Mouse (Mus musculus) CH12.LX (cell line): Measurements from ENCODE around the gene H1f0. TPM values are rescaled to one million over a fixed set of nuclear protein-coding genes. Genes with fewer than 3 reads are reported as not detected.
A peak's percentile ranks its signal among the peaks of the same experiment; 100 is the strongest.

Experiments used
- DNase-seq: peaks from one replicate; pipeline ENCODE4 v3.0.0-alpha.2; 2013; ENCODE audit errors: extremely low read depth
- H3K27ac ChIP-seq: 2 replicates; pipeline ENCODE4 v1.5.1; 2012; ENCODE audit warnings: low read depth, mild to moderate bottlenecking, control low read depth, moderate library complexity; ENCODE audit not compliant: insufficient read depth
- H3K27me3 ChIP-seq: replicated peaks from 2 replicates; pipeline ENCODE3; 2012; ENCODE audit warnings: inconsistent platforms
- H3K36me3 ChIP-seq, 2 experiments: replicated peaks in 1 of 2; 2 replicates each; pipeline versions ENCODE3 to v1.6.1; 2012; ENCODE audit warnings: inconsistent platforms in 1 of 2, low read length in 1 of 2, mild to moderate bottlenecking in 1 of 2, mixed read lengths in 1 of 2, moderate library complexity in 1 of 2; ENCODE audit not compliant: control insufficient read depth in 1 of 2, insufficient read depth in 1 of 2
- H3K4me1 ChIP-seq, 2 experiments: 2 replicates each; pipeline ENCODE4 v1.6.1; 2012; ENCODE audit warnings: inconsistent platforms in 1 of 2, moderate library complexity in 1 of 2; ENCODE audit not compliant: insufficient read depth in 2 of 2, control insufficient read depth in 1 of 2
- H3K4me2 ChIP-seq: 2 replicates; pipeline ENCODE4 v1.6.1; 2012; ENCODE audit warnings: low read depth, mild to moderate bottlenecking, control low read depth; ENCODE audit not compliant: poor library complexity, insufficient read depth, severe bottlenecking
- H3K4me3 ChIP-seq, 3 experiments: fragments of 150-350 bp in 1 of 3; sonication (generic) in 1 of 3; replicated peaks in 1 of 3; 2 replicates each; pipeline versions ENCODE3 to v1.5.1; 2011 to 2012; ENCODE audit warnings: low read depth in 2 of 3, low read length in 2 of 3, mild to moderate bottlenecking in 2 of 3, moderate library complexity in 2 of 3, control low read depth in 1 of 3, improper control_type of control experiment in 1 of 3, inconsistent platforms in 1 of 3, mixed read lengths in 1 of 3; ENCODE audit not compliant: poor library complexity in 1 of 3
- H3K79me2 ChIP-seq: replicated peaks from 2 replicates; pipeline ENCODE4 v1.6.1; 2012; ENCODE audit warnings: mild to moderate bottlenecking, moderate library complexity; ENCODE audit not compliant: control insufficient read depth, poor library complexity, insufficient read depth, severe bottlenecking; ENCODE audit errors: extremely low read depth
- H3K9ac ChIP-seq: 2 replicates; pipeline ENCODE4 v1.6.1; 2012; ENCODE audit warnings: low read depth, mild to moderate bottlenecking, control low read depth, moderate library complexity; ENCODE audit not compliant: insufficient read depth
- H3K9me3 ChIP-seq: replicated peaks from 2 replicates; pipeline ENCODE3; 2012; ENCODE audit warnings: low read length, inconsistent platforms, mixed read lengths
- CHD1 ChIP-seq: IDR thresholded peaks from 2 replicates; pipeline ENCODE4 v1.6.1; 2012; ENCODE audit warnings: low read depth, low read length, improper control_type of control experiment, inconsistent platforms
- CTCF ChIP-seq, 2 experiments: IDR thresholded peaks in 1 of 2; conservative IDR thresholded peaks in 1 of 2; 2 replicates each; pipeline ENCODE4 v1.5.1; 2011 to 2012; ENCODE audit warnings: low read depth in 2 of 2, low read length in 2 of 2, improper control_type of control experiment in 1 of 2, inconsistent platforms in 1 of 2, mild to moderate bottlenecking in 1 of 2, moderate library complexity in 1 of 2
- ETS1 ChIP-seq: conservative IDR thresholded peaks from 2 replicates; pipeline ENCODE4 v1.6.1; 2012; ENCODE audit warnings: low read depth, mild to moderate bottlenecking, inconsistent platforms, low read length, improper control_type of control experiment, moderate library complexity
- GABPA ChIP-seq: IDR thresholded peaks from 2 replicates; pipeline ENCODE4 v1.6.1; 2012; ENCODE audit warnings: low read depth, low read length, improper control_type of control experiment, inconsistent platforms; ENCODE audit not compliant: insufficient replicate concordance
- MAFK ChIP-seq: IDR thresholded peaks from 2 replicates; pipeline ENCODE4 v1.6.1; 2011; ENCODE audit warnings: low read length, improper control_type of control experiment; ENCODE audit not compliant: insufficient replicate concordance
- MAX ChIP-seq: IDR thresholded peaks from 2 replicates; pipeline ENCODE4 v1.6.1; 2011; ENCODE audit warnings: low read length, improper control_type of control experiment
- MAZ ChIP-seq: IDR thresholded peaks from 2 replicates; pipeline ENCODE4 v1.6.1; 2012; ENCODE audit warnings: low read depth, mild to moderate bottlenecking, inconsistent platforms, low read length, improper control_type of control experiment, moderate library complexity
- MEF2A ChIP-seq: IDR thresholded peaks from 2 replicates; pipeline ENCODE4 v1.6.1; 2014; ENCODE audit warnings: low read depth, mild to moderate bottlenecking, inconsistent platforms, low read length, improper control_type of control experiment, borderline replicate concordance
- MXI1 ChIP-seq: IDR thresholded peaks from 2 replicates; pipeline ENCODE4 v1.6.1; 2011; ENCODE audit warnings: mild to moderate bottlenecking, low read depth, low read length, improper control_type of control experiment
- MYC ChIP-seq: IDR thresholded peaks from 2 replicates; pipeline ENCODE4 v1.6.1; 2011; ENCODE audit warnings: low read depth, mild to moderate bottlenecking, improper control_type of control experiment, low read length
- POLR2AphosphoS2 ChIP-seq: IDR thresholded peaks from 2 replicates; pipeline ENCODE4 v1.6.1; 2011; ENCODE audit warnings: low read depth, low read length, improper control_type of control experiment
- SMC3 ChIP-seq: IDR thresholded peaks from 2 replicates; pipeline ENCODE4 v1.6.1; 2011; ENCODE audit warnings: low read depth, low read length, improper control_type of control experiment
- TBP ChIP-seq: conservative IDR thresholded peaks from 2 replicates; pipeline ENCODE4 v1.6.1; 2011; ENCODE audit warnings: low read depth, low read length, improper control_type of control experiment
- USF1 ChIP-seq: IDR thresholded peaks from 2 replicates; pipeline ENCODE4 v1.6.1; 2014; ENCODE audit warnings: low read depth, mild to moderate bottlenecking, inconsistent platforms, low read length, improper control_type of control experiment
- ZKSCAN1 ChIP-seq: IDR thresholded peaks from 2 replicates; pipeline ENCODE4 v1.6.1; 2012; ENCODE audit warnings: low read depth, inconsistent platforms, low read length, improper control_type of control experiment, borderline replicate concordance
- dilution Hi-C: fragments of 300-500 bp; cut with MboI; formaldehyde crosslinking; loops from 2 replicates; pipeline ENCODE4 v1.14.3; 2020; ENCODE audit warnings: low sequenced_read_pairs; ENCODE audit not compliant: extremely low pct_unique_long_range_greater_than_20kb, extremely low pct_ligation_motif_present
- in situ Hi-C: fragments of 300-500 bp; cut with MboI; formaldehyde crosslinking; loops from 3 replicates; pipeline ENCODE4 v1.14.3; 2019; ENCODE audit warnings: low sequenced_read_pairs, low pct_ligation_motif_present, low pct_unique_long_range_greater_than_20kb, mixed read lengths
- polyA plus RNA-seq: library from polyadenylated mRNA; unstranded; fragments of >175 nt; gene quantifications from 2 replicates; pipeline ENCODE4 v1.2.1, GENCODE M21; 2012; ENCODE audit warnings: low read depth; ENCODE audit not compliant: insufficient read length
- total RNA-seq, 2 experiments: library from RNA; depleted of rRNA; stranded (reverse); fragments of 300-350 nt in 1 of 2; fragments of >200 nt in 1 of 2; gene quantifications; 2 replicates each; pipeline ENCODE4 v1.2.3; 2012 to 2014

The H1f0 gene
- total and polyA plus RNA-seq, 3 experiments = 11.9 to 100 (median 15.9) TPM

GRCm38 (mm10) chr15:79075658-79076365 is 47.6 kb downstream of the H1f0 start:
- Histone ChIP-seq H3K36me3 (peaks cover 36 to 45% of the 10 kb centered on the region in 2 experiments), H3K4me2 (peak overlapping the region; percentile 83), H3K27ac (no peak overlapping the region), H3K9ac (peak overlapping the region; percentile 65), H3K9me3 (no peaks in the 10 kb centered on the region), H3K4me3 (peak overlapping the region; percentile 72 to 97 (median 82)), H3K4me1 (peaks cover 3 to 53% of the 10 kb centered on the region in 2 experiments), H3K79me2 (peaks cover 35% of the 10 kb centered on the region), H3K27me3 (no peaks in the 10 kb centered on the region)
- dilution Hi-C loops (no loop called here), in situ Hi-C loops (no loop called here)
- no peak for TF ChIP-seq MYC
- no peak for TF ChIP-seq MAX
- no peak for TF ChIP-seq ZKSCAN1
- TF ChIP-seq MAFK = no peak
- no peak for TF ChIP-seq MXI1
- no peak for TF ChIP-seq SMC3
- no peak for TF ChIP-seq CTCF (conservative IDR thresholded peaks at IDR 0.05 in 1 of 2, IDR thresholded peaks at IDR 0.05 in 1 of 2; ENCODE audit: low read depth in 2 of 2, low read length in 2 of 2)
- TF ChIP-seq MEF2A = no peak
- no peak for TF ChIP-seq CHD1
- TF ChIP-seq GABPA = no peak
- TF ChIP-seq POLR2AphosphoS2 = no peak
- DNase-seq = no peak

GRCm38 (mm10) chr15:79079567-79079966 is 51.3 kb downstream of the H1f0 start:
- no peak overlapping the region for H3K27ac ChIP-seq
- dilution Hi-C loops (no loop called here), in situ Hi-C loops (no loop called here)
- no peak overlapping the region for H3K4me2 ChIP-seq
- H3K4me3 ChIP-seq = no peak overlapping the region
- H3K9me3 ChIP-seq = no peaks in the 10 kb centered on the region
- H3K79me2 ChIP-seq = peaks cover 35% of the 10 kb centered on the region
- DNase-seq = no peak
- peaks cover 3 to 28% of the 10 kb centered on the region in 2 experiments for H3K4me1 ChIP-seq
- no peaks in the 10 kb centered on the region for H3K27me3 ChIP-seq
- no peak overlapping the region for H3K9ac ChIP-seq
- TF ChIP-seq MAZ = no peak
- TF ChIP-seq USF1 = no peak
- no peak for TF ChIP-seq TBP
- TF ChIP-seq SMC3 = no peak
- TF ChIP-seq ETS1 = no peak
- no peak for TF ChIP-seq GABPA
- peaks cover 73 to 82% of the 10 kb centered on the region in 2 experiments for H3K36me3 ChIP-seq

Other genes starting within 250 kb of the H1f0 start
- gene Card10, start 225.4 kb upstream of the H1f0 start, total RNA-seq (2012; rRNA removed) = 0.08 TPM in 1 of 2 replicates, not detected in the other
- gene Card10, start 225.4 kb upstream of the H1f0 start, total RNA-seq (2014; rRNA removed) = not detected in 2 replicates
- not detected in 2 replicates for gene Card10, start 225.4 kb upstream of the H1f0 start, polyA plus RNA-seq
- not detected in 2 replicates for gene Cdc42ep1, start 185.8 kb upstream of the H1f0 start, total RNA-seq (2012; rRNA removed)
- gene Cdc42ep1, start 185.8 kb upstream of the H1f0 start, total RNA-seq (2014; rRNA removed) = not detected in 2 replicates
- not detected in 2 replicates for gene Cdc42ep1, start 185.8 kb upstream of the H1f0 start, polyA plus RNA-seq
- gene Lgals2, start 172.9 kb upstream of the H1f0 start, total RNA-seq (2012; rRNA removed) = not detected in 2 replicates
- gene Lgals2, start 172.9 kb upstream of the H1f0 start, total RNA-seq (2014; rRNA removed) = not detected in 2 replicates
- gene Lgals2, start 172.9 kb upstream of the H1f0 start, polyA plus RNA-seq = not detected in 2 replicates
- 13.7 and 14.1 TPM in 2 replicates for gene Gga1, start 151.3 kb upstream of the H1f0 start, total RNA-seq (2012; rRNA removed)
- 4.6 and 5.7 TPM in 2 replicates for gene Gga1, start 151.3 kb upstream of the H1f0 start, total RNA-seq (2014; rRNA removed)
- gene Gga1, start 151.3 kb upstream of the H1f0 start, polyA plus RNA-seq = 23.5 and 24.5 TPM in 2 replicates
- gene Gm49510, start 128.8 kb upstream of the H1f0 start, total RNA-seq (2012; rRNA removed) = 0.25 and 0.50 TPM in 2 replicates
- 0.12 and 0.15 TPM in 2 replicates for gene Gm49510, start 128.8 kb upstream of the H1f0 start, total RNA-seq (2014; rRNA removed)
- 0.78 TPM in 1 of 2 replicates, not detected in the other for gene Gm49510, start 128.8 kb upstream of the H1f0 start, polyA plus RNA-seq
- gene Sh3bp1, start 128.7 kb upstream of the H1f0 start, total RNA-seq (2012; rRNA removed) = 20.6 and 23.8 TPM in 2 replicates
- gene Sh3bp1, start 128.7 kb upstream of the H1f0 start, total RNA-seq (2014; rRNA removed) = 12.3 and 15.5 TPM in 2 replicates
- gene Sh3bp1, start 128.7 kb upstream of the H1f0 start, polyA plus RNA-seq = 48.6 and 69.7 TPM in 2 replicates
- gene Pdxp, start 114.5 kb upstream of the H1f0 start, total RNA-seq (2012; rRNA removed) = 9.3 and 9.8 TPM in 2 replicates
- 2.8 and 3.1 TPM in 2 replicates for gene Pdxp, start 114.5 kb upstream of the H1f0 start, total RNA-seq (2014; rRNA removed)
- gene Pdxp, start 114.5 kb upstream of the H1f0 start, polyA plus RNA-seq = 3.4 and 5.4 TPM in 2 replicates
- gene Lgals1, start 101.7 kb upstream of the H1f0 start, total RNA-seq (2012; rRNA removed) = 735 and 858 TPM in 2 replicates
- 791 and 805 TPM in 2 replicates for gene Lgals1, start 101.7 kb upstream of the H1f0 start, total RNA-seq (2014; rRNA removed)
- 592 and 637 TPM in 2 replicates for gene Lgals1, start 101.7 kb upstream of the H1f0 start, polyA plus RNA-seq
- gene Nol12, start 93.5 kb upstream of the H1f0 start, total RNA-seq (2012; rRNA removed) = 33.2 and 40.0 TPM in 2 replicates
- gene Nol12, start 93.5 kb upstream of the H1f0 start, total RNA-seq (2014; rRNA removed) = 13.2 and 13.7 TPM in 2 replicates
- 89.5 and 91.1 TPM in 2 replicates for gene Nol12, start 93.5 kb upstream of the H1f0 start, polyA plus RNA-seq
- 26.3 and 31.0 TPM in 2 replicates for gene Triobp, start 80.7 kb upstream of the H1f0 start, total RNA-seq (2012; rRNA removed)
- 10.9 and 11.5 TPM in 2 replicates for gene Triobp, start 80.7 kb upstream of the H1f0 start, total RNA-seq (2014; rRNA removed)
- 25.5 and 27.3 TPM in 2 replicates for gene Triobp, start 80.7 kb upstream of the H1f0 start, polyA plus RNA-seq
- gene Galr3, start 13.4 kb downstream of the H1f0 start, total RNA-seq (2012; rRNA removed) = 1.6 TPM in 2 replicates
- 0.70 and 0.90 TPM in 2 replicates for gene Galr3, start 13.4 kb downstream of the H1f0 start, total RNA-seq (2014; rRNA removed)
- 0.75 and 1.2 TPM in 2 replicates for gene Galr3, start 13.4 kb downstream of the H1f0 start, polyA plus RNA-seq
- gene Ankrd54, start 34.4 kb downstream of the H1f0 start, total RNA-seq (2012; rRNA removed) = 37.1 and 38.6 TPM in 2 replicates
- 23.1 and 26.4 TPM in 2 replicates for gene Ankrd54, start 34.4 kb downstream of the H1f0 start, total RNA-seq (2014; rRNA removed)
- 21.8 and 22.8 TPM in 2 replicates for gene Ankrd54, start 34.4 kb downstream of the H1f0 start, polyA plus RNA-seq
- 323 and 347 TPM in 2 replicates for gene Eif3l, start 46.7 kb downstream of the H1f0 start, total RNA-seq (2012; rRNA removed)
- 379 and 392 TPM in 2 replicates for gene Eif3l, start 46.7 kb downstream of the H1f0 start, total RNA-seq (2014; rRNA removed)
- 303 and 306 TPM in 2 replicates for gene Eif3l, start 46.7 kb downstream of the H1f0 start, polyA plus RNA-seq
- gene Micall1, start 80.4 kb downstream of the H1f0 start, total RNA-seq (2012; rRNA removed) = 6.3 and 6.7 TPM in 2 replicates
- 1.5 and 1.7 TPM in 2 replicates for gene Micall1, start 80.4 kb downstream of the H1f0 start, total RNA-seq (2014; rRNA removed)
- 8.9 and 10.4 TPM in 2 replicates for gene Micall1, start 80.4 kb downstream of the H1f0 start, polyA plus RNA-seq
- gene Polr2f, start 112.6 kb downstream of the H1f0 start, total RNA-seq (2012; rRNA removed) = 286 and 376 TPM in 2 replicates
- gene Polr2f, start 112.6 kb downstream of the H1f0 start, total RNA-seq (2014; rRNA removed) = 157 and 218 TPM in 2 replicates
- gene Polr2f, start 112.6 kb downstream of the H1f0 start, polyA plus RNA-seq = 414 and 431 TPM in 2 replicates
- gene 1700088E04Rik, start 112.8 kb downstream of the H1f0 start, total RNA-seq (2012; rRNA removed) = 1.2 and 2.1 TPM in 2 replicates
- 0.68 and 1.0 TPM in 2 replicates for gene 1700088E04Rik, start 112.8 kb downstream of the H1f0 start, total RNA-seq (2014; rRNA removed)
- 3.8 and 4.2 TPM in 2 replicates for gene 1700088E04Rik, start 112.8 kb downstream of the H1f0 start, polyA plus RNA-seq
- 0.04 and 0.08 TPM in 2 replicates for gene Sox10, start 136.8 kb downstream of the H1f0 start, total RNA-seq (2012; rRNA removed)
- not detected in 2 replicates for gene Sox10, start 136.8 kb downstream of the H1f0 start, total RNA-seq (2014; rRNA removed)
- not detected in 2 replicates for gene Sox10, start 136.8 kb downstream of the H1f0 start, polyA plus RNA-seq
- 23.2 and 23.4 TPM in 2 replicates for gene Pick1, start 200.7 kb downstream of the H1f0 start, total RNA-seq (2012; rRNA removed)
- 13.9 and 15.4 TPM in 2 replicates for gene Pick1, start 200.7 kb downstream of the H1f0 start, total RNA-seq (2014; rRNA removed)
- gene Pick1, start 200.7 kb downstream of the H1f0 start, polyA plus RNA-seq = 14.9 and 18.5 TPM in 2 replicates
- 0.21 and 0.29 TPM in 2 replicates for gene Gm49486, start 200.9 kb downstream of the H1f0 start, total RNA-seq (2012; rRNA removed)
- gene Gm49486, start 200.9 kb downstream of the H1f0 start, total RNA-seq (2014; rRNA removed) = 0.49 and 0.77 TPM in 2 replicates
- gene Gm49486, start 200.9 kb downstream of the H1f0 start, polyA plus RNA-seq = 0.59 and 1.3 TPM in 2 replicates
- 0.08 and 0.29 TPM in 2 replicates for gene Slc16a8, start 226.3 kb downstream of the H1f0 start, total RNA-seq (2012; rRNA removed)
- gene Slc16a8, start 226.3 kb downstream of the H1f0 start, total RNA-seq (2014; rRNA removed) = not detected in 2 replicates
- gene Slc16a8, start 226.3 kb downstream of the H1f0 start, polyA plus RNA-seq = 0.79 and 0.83 TPM in 2 replicates